Mouse (Mus musculus) CH12.LX (cell line): ENCODE results near the gene P4ha2. TPM values are rescaled to one million over a fixed set of nuclear protein-coding genes. Genes with fewer than 3 reads are reported as not detected.

Experiments
- DNase-seq: peaks from one replicate; pipeline ENCODE4 v3.0.0-alpha.2; 2013; ENCODE audit errors: extremely low read depth
- H3K27ac ChIP-seq: 2 replicates; pipeline ENCODE4 v1.5.1; 2012; ENCODE audit warnings: low read depth, mild to moderate bottlenecking, control low read depth, moderate library complexity; ENCODE audit not compliant: insufficient read depth
- H3K27me3 ChIP-seq: replicated peaks from 2 replicates; pipeline ENCODE3; 2012; ENCODE audit warnings: inconsistent platforms
- H3K36me3 ChIP-seq, 2 experiments: replicated peaks in 1 of 2; 2 replicates each; pipeline versions ENCODE3 to v1.6.1; 2012; ENCODE audit warnings: inconsistent platforms in 1 of 2, low read length in 1 of 2, mild to moderate bottlenecking in 1 of 2, mixed read lengths in 1 of 2, moderate library complexity in 1 of 2; ENCODE audit not compliant: control insufficient read depth in 1 of 2, insufficient read depth in 1 of 2
- H3K4me1 ChIP-seq, 2 experiments: 2 replicates each; pipeline ENCODE4 v1.6.1; 2012; ENCODE audit warnings: inconsistent platforms in 1 of 2, moderate library complexity in 1 of 2; ENCODE audit not compliant: insufficient read depth in 2 of 2, control insufficient read depth in 1 of 2
- H3K4me2 ChIP-seq: 2 replicates; pipeline ENCODE4 v1.6.1; 2012; ENCODE audit warnings: low read depth, mild to moderate bottlenecking, control low read depth; ENCODE audit not compliant: poor library complexity, insufficient read depth, severe bottlenecking
- H3K4me3 ChIP-seq, 3 experiments: fragments of 150-350 bp in 1 of 3; sonication (generic) in 1 of 3; replicated peaks in 1 of 3; 2 replicates each; pipeline versions ENCODE3 to v1.5.1; 2011 to 2012; ENCODE audit warnings: low read depth in 2 of 3, low read length in 2 of 3, mild to moderate bottlenecking in 2 of 3, moderate library complexity in 2 of 3, control low read depth in 1 of 3, improper control_type of control experiment in 1 of 3, inconsistent platforms in 1 of 3, mixed read lengths in 1 of 3; ENCODE audit not compliant: poor library complexity in 1 of 3
- H3K79me2 ChIP-seq: replicated peaks from 2 replicates; pipeline ENCODE4 v1.6.1; 2012; ENCODE audit warnings: mild to moderate bottlenecking, moderate library complexity; ENCODE audit not compliant: control insufficient read depth, poor library complexity, insufficient read depth, severe bottlenecking; ENCODE audit errors: extremely low read depth
- H3K9ac ChIP-seq: 2 replicates; pipeline ENCODE4 v1.6.1; 2012; ENCODE audit warnings: low read depth, mild to moderate bottlenecking, control low read depth, moderate library complexity; ENCODE audit not compliant: insufficient read depth
- H3K9me3 ChIP-seq: replicated peaks from 2 replicates; pipeline ENCODE3; 2012; ENCODE audit warnings: low read length, inconsistent platforms, mixed read lengths
- BHLHE40 ChIP-seq: IDR thresholded peaks from 2 replicates; pipeline ENCODE4 v1.6.1; 2011; ENCODE audit warnings: mild to moderate bottlenecking, low read depth, low read length, improper control_type of control experiment
- IRF4 ChIP-seq: IDR thresholded peaks from 2 replicates; pipeline ENCODE4 v1.6.1; 2014; ENCODE audit warnings: low read depth, mild to moderate bottlenecking, inconsistent platforms, low read length, improper control_type of control experiment
- JUN ChIP-seq: IDR thresholded peaks from 2 replicates; pipeline ENCODE4 v1.6.1; 2011; ENCODE audit warnings: low read depth, mild to moderate bottlenecking, low read length, improper control_type of control experiment, moderate library complexity; ENCODE audit not compliant: insufficient read depth
- JUND ChIP-seq: conservative IDR thresholded peaks from 2 replicates; pipeline ENCODE4 v1.6.1; 2011; ENCODE audit warnings: low read depth, low read length, improper control_type of control experiment
- MAFK ChIP-seq: IDR thresholded peaks from 2 replicates; pipeline ENCODE4 v1.6.1; 2011; ENCODE audit warnings: low read length, improper control_type of control experiment; ENCODE audit not compliant: insufficient replicate concordance
- MAZ ChIP-seq: IDR thresholded peaks from 2 replicates; pipeline ENCODE4 v1.6.1; 2012; ENCODE audit warnings: low read depth, mild to moderate bottlenecking, inconsistent platforms, low read length, improper control_type of control experiment, moderate library complexity
- NRF1 ChIP-seq: IDR thresholded peaks from 2 replicates; pipeline ENCODE4 v1.6.1; 2014; ENCODE audit warnings: low read depth, mild to moderate bottlenecking, inconsistent platforms, low read length, improper control_type of control experiment, moderate library complexity
- PAX5 ChIP-seq: IDR thresholded peaks from 2 replicates; pipeline ENCODE4 v1.6.1; 2012; ENCODE audit warnings: low read length, inconsistent platforms, mixed read lengths
- RAD21 ChIP-seq: IDR thresholded peaks from 2 replicates; pipeline ENCODE4 v1.6.1; 2011; ENCODE audit warnings: low read depth, mild to moderate bottlenecking, low read length, improper control_type of control experiment, moderate library complexity
- TBP ChIP-seq: conservative IDR thresholded peaks from 2 replicates; pipeline ENCODE4 v1.6.1; 2011; ENCODE audit warnings: low read depth, low read length, improper control_type of control experiment
- TCF12 ChIP-seq: IDR thresholded peaks from 2 replicates; pipeline ENCODE4 v1.6.1; 2014; ENCODE audit warnings: low read depth, mild to moderate bottlenecking, inconsistent platforms, low read length, improper control_type of control experiment
- UBTF ChIP-seq: IDR thresholded peaks from 2 replicates; pipeline ENCODE4 v1.6.1; 2012; ENCODE audit warnings: low read depth, mild to moderate bottlenecking, inconsistent platforms, low read length, improper control_type of control experiment, moderate library complexity
- USF2 ChIP-seq: conservative IDR thresholded peaks from 2 replicates; pipeline ENCODE4 v1.6.1; 2011; ENCODE audit warnings: low read depth, low read length, improper control_type of control experiment
- ZC3H11A ChIP-seq: IDR thresholded peaks from 2 replicates; pipeline ENCODE4 v1.6.1; 2012; ENCODE audit warnings: low read depth, mild to moderate bottlenecking, inconsistent platforms, low read length, improper control_type of control experiment
- ZKSCAN1 ChIP-seq: IDR thresholded peaks from 2 replicates; pipeline ENCODE4 v1.6.1; 2012; ENCODE audit warnings: low read depth, inconsistent platforms, low read length, improper control_type of control experiment, borderline replicate concordance
- ZMIZ1 ChIP-seq: IDR thresholded peaks from 2 replicates; pipeline ENCODE4 v1.6.1; 2012; ENCODE audit warnings: low read depth, mild to moderate bottlenecking, inconsistent platforms, low read length, improper control_type of control experiment
- dilution Hi-C: fragments of 300-500 bp; cut with MboI; formaldehyde crosslinking; loops from 2 replicates; pipeline ENCODE4 v1.14.3; 2020; ENCODE audit warnings: low sequenced_read_pairs; ENCODE audit not compliant: extremely low pct_unique_long_range_greater_than_20kb, extremely low pct_ligation_motif_present
- in situ Hi-C: fragments of 300-500 bp; cut with MboI; formaldehyde crosslinking; loops from 3 replicates; pipeline ENCODE4 v1.14.3; 2019; ENCODE audit warnings: low sequenced_read_pairs, low pct_ligation_motif_present, low pct_unique_long_range_greater_than_20kb, mixed read lengths
- polyA plus RNA-seq: library from polyadenylated mRNA; unstranded; fragments of >175 nt; gene quantifications from 2 replicates; pipeline ENCODE4 v1.2.1, GENCODE M21; 2012; ENCODE audit warnings: low read depth; ENCODE audit not compliant: insufficient read length
- total RNA-seq, 2 experiments: library from RNA; depleted of rRNA; stranded (reverse); fragments of 300-350 nt in 1 of 2; fragments of >200 nt in 1 of 2; gene quantifications; 2 replicates each; pipeline ENCODE4 v1.2.3; 2012 to 2014

Gene P4ha2
- total and polyA plus RNA-seq, 3 experiments = 3.6 to 10.0 (median 7.9) TPM

DNA sequence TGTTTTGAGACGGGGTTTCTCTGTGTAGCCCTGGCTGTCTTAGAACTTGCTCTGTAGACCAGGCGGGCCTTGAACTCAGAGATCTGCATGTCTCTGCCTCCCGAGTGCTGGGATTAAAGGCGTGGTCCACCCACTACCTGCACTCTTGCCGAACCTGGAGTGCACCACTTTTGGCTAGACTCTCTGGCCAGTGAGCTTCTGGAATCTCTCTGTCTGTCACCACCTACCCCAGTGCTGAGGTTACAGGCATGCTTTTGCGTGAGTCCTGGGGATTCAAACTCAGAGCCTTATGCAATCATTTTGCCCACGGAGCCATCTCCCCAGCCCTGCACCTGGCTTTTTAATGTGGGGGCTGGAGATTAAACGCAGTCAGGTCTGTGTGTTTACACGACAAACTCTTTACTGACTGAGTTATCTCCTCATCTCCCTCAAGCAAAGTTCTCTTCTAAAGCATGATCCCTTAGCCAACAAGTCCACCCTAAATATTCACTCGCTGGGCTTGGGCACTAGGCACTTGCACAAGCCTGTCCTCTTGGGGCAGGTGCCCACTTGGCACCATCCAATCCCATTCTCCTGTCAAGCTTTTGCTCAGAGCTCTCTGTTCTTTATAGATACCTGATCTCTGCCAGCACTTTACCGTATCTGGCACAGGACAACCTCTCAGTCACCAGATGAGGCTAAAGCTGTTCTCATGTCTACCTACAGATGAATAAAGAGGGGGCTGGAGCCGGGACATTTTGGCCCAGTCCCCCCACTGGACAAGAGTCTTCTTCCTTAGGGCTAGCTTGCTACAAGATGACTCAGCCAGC, 34.6 kb upstream of the P4ha2 start:
- no peak for DNase-seq

DNA sequence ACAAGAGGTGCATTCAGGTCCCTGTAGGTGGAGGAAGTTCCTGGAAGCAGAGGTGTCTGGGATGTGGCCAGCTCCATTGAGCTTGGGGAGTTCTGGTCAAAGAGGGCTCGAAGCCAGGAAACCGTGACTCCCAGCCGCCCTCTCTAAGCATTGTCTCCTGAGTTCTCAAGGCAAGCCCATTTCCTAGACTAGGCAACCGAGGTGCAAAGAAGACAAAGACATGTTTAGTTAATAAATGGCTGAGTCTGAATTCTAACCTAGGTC, 34.0 kb upstream of the P4ha2 start:
- peaks cover 3 to 20% of the 10 kb centered on the region in 2 experiments for H3K4me1 ChIP-seq
- in situ Hi-C loops (no loop called here), dilution Hi-C loops (no loop called here)
- H3K27me3 ChIP-seq = no peaks in the 10 kb centered on the region
- H3K4me3 ChIP-seq = no peak overlapping the region
- no peak overlapping the region for H3K4me2 ChIP-seq
- H3K36me3 ChIP-seq = no peaks in the 10 kb centered on the region
- no peak overlapping the region for H3K9ac ChIP-seq
- no peak overlapping the region for H3K27ac ChIP-seq
- H3K79me2 ChIP-seq = no peaks in the 10 kb centered on the region
- TF ChIP-seq TCF12 = no peak
- no peak for TF ChIP-seq NRF1
- TF ChIP-seq ZMIZ1 = no peak
- TF ChIP-seq TBP = no peak
- no peak for TF ChIP-seq UBTF
- no peak for TF ChIP-seq USF2
- TF ChIP-seq JUND = no peak
- no peak for TF ChIP-seq MAZ
- TF ChIP-seq JUN = no peak
- TF ChIP-seq MAFK = no peak
- no peak for TF ChIP-seq IRF4
- TF ChIP-seq RAD21 = no peak
- no peak for TF ChIP-seq ZC3H11A
- TF ChIP-seq, all 38 proteins: peak for 0
- H3K9me3 ChIP-seq = no peaks in the 10 kb centered on the region
- DNase-seq = no peak

More for the DNA sequence above, 34.6 kb upstream of the P4ha2 start:
- Histone ChIP-seq H3K4me1 (peaks cover 3 to 20% of the 10 kb centered on the region in 2 experiments), H3K9me3 (no peaks in the 10 kb centered on the region), H3K79me2 (no peaks in the 10 kb centered on the region), H3K36me3 (no peaks in the 10 kb centered on the region), H3K4me3 (no peak overlapping the region), H3K27ac (no peak overlapping the region), H3K27me3 (no peaks in the 10 kb centered on the region), H3K9ac (no peak overlapping the region), H3K4me2 (no peak overlapping the region)
- no peak for TF ChIP-seq PAX5
- TF ChIP-seq BHLHE40 = no peak
- TF ChIP-seq ZKSCAN1 = no peak
- no peak for TF ChIP-seq TBP
- in situ Hi-C loops (no loop called here), dilution Hi-C loops (no loop called here)
